Mouse (Mus musculus) heart, adult 2 months (tissue): ENCODE results near the gene Wdhd1. TPM values are rescaled to one million over a fixed set of nuclear protein-coding genes. Genes with fewer than 3 reads are reported as not detected.

Experiments used
- DNase-seq, 2 experiments: peaks; one replicate each; pipeline ENCODE4 v3.0.0; 2021
- H3K27ac ChIP-seq: fragments of 200-600 bp; 2 replicates; pipeline ENCODE4 v1.8.1; 2022
- H3K27me3 ChIP-seq: fragments of 200-500 bp; 2 replicates; pipeline ENCODE4 v1.6.1; 2012; ENCODE audit warnings: mild to moderate bottlenecking, low read length, inconsistent platforms, mixed read lengths; ENCODE audit not compliant: control insufficient read depth, insufficient read depth
- H3K36me3 ChIP-seq: fragments of 200-500 bp; 2 replicates; pipeline ENCODE4 v1.6.1; 2012; ENCODE audit warnings: low read length, inconsistent platforms; ENCODE audit not compliant: control insufficient read depth, insufficient read depth
- H3K4me1 ChIP-seq: fragments of 200-500 bp; 2 replicates; pipeline ENCODE4 v1.6.1; 2011; ENCODE audit warnings: low read length; ENCODE audit not compliant: control insufficient read depth, insufficient read depth
- H3K4me3 ChIP-seq: fragments of 200-600 bp; 2 replicates; pipeline ENCODE4 v1.8.1; 2022
- H3K79me2 ChIP-seq: fragments of 200-500 bp; replicated peaks from 2 replicates; pipeline ENCODE4 v1.6.1; 2012; ENCODE audit warnings: mild to moderate bottlenecking, inconsistent platforms, low read length, moderate library complexity, mixed read lengths; ENCODE audit not compliant: control insufficient read depth, insufficient read depth
- H3K9ac ChIP-seq: fragments of 200-500 bp; 2 replicates; pipeline ENCODE4 v1.6.1; 2012; ENCODE audit warnings: low read depth, mild to moderate bottlenecking, control low read depth, inconsistent platforms, low read length, mixed read lengths
- CTCF ChIP-seq: fragments of 200-600 bp; IDR thresholded peaks from 2 replicates; pipeline ENCODE4 v1.8.1; 2022; ENCODE audit warnings: antibody characterized with exemption, mild to moderate bottlenecking, moderate library complexity
- EP300 ChIP-seq: fragments of 200-500 bp; IDR thresholded peaks from 2 replicates; pipeline ENCODE4 v1.6.1; 2011; ENCODE audit warnings: low read depth, low read length, control low read depth; ENCODE audit not compliant: insufficient read depth
- POLR2A ChIP-seq: fragments of 200-500 bp; IDR thresholded peaks from 2 replicates; pipeline ENCODE4 v1.6.1; 2011; ENCODE audit warnings: mild to moderate bottlenecking, low read depth, low read length, control low read depth; ENCODE audit not compliant: insufficient read depth
- WGBS: fragments of 180-500 bp; shearing (Covaris S2); methylation state at CpG from one replicate; pipeline ENCODE4 v1.1.7; 2018; 5-methylcytosine and 5-hydroxymethylcytosine counted together
- intact Hi-C: fragments of 180-260 bp; cut with DNase I; formaldehyde crosslinking; loops from one replicate; pipeline ENCODE4 v1.15.1; 2025
- polyA plus RNA-seq: library from polyadenylated mRNA; depleted of rRNA; stranded (reverse); fragments of >200 nt; gene quantifications from 2 replicates; pipeline ENCODE4 v1.2.3, GENCODE M21; 2012
- total RNA-seq, 2 experiments: library from RNA; stranded (reverse); gene quantifications; 2 replicates each; pipeline ENCODE4 v1.2.3; 2021

Wdhd1 gene
- total and polyA plus RNA-seq, 3 experiments, result 0.33 to 0.73 (median 0.48) TPM

- Histone ChIP-seq H3K9ac (no peak overlapping the region), H3K36me3 (no peaks in the 10 kb centered on the region), H3K27me3 (no peaks in the 10 kb centered on the region), H3K27ac (no peak overlapping the region), H3K4me3 (no peak overlapping the region), H3K4me1 (no peaks in the 10 kb centered on the region), H3K79me2 (no peaks in the 10 kb centered on the region)
- 80% methylated on average over 2 of the region's 2 CpGs for WGBS
- TF ChIP-seq CTCF (no peak), POLR2A (no peak), EP300 (no peak)
- no peak for DNase-seq
- intact Hi-C loops, result no loop called here
These were observed 60.1 kb downstream of the Wdhd1 start for GRCm38 (mm10) chr14:47216541-47216940.

- no peak for DNase-seq
These were observed 62.3 kb downstream of the Wdhd1 start for GRCm38 (mm10) chr14:47214367-47214766.

GRCm38 (mm10) chr14:47213305-47213704 lies 63.4 kb downstream of the Wdhd1 start:
- Histone ChIP-seq H3K79me2 (no peaks in the 10 kb centered on the region), H3K4me3 (no peak overlapping the region), H3K36me3 (no peaks in the 10 kb centered on the region), H3K27me3 (no peaks in the 10 kb centered on the region), H3K9ac (no peak overlapping the region), H3K4me1 (no peaks in the 10 kb centered on the region), H3K27ac (no peak overlapping the region)
- WGBS, result 75% methylated on average over 4 of the region's 4 CpGs
- TF ChIP-seq POLR2A, result no peak
- TF ChIP-seq EP300, result no peak
- no peak for TF ChIP-seq CTCF
- intact Hi-C loops, result no loop called here
- no peak for DNase-seq

More at GRCm38 (mm10) chr14:47214367-47214766, 62.3 kb downstream of the Wdhd1 start:
- Histone ChIP-seq H3K4me1 (no peaks in the 10 kb centered on the region), H3K27ac (no peak overlapping the region), H3K9ac (no peak overlapping the region), H3K4me3 (no peak overlapping the region), H3K27me3 (no peaks in the 10 kb centered on the region), H3K36me3 (no peaks in the 10 kb centered on the region), H3K79me2 (no peaks in the 10 kb centered on the region)
- TF ChIP-seq POLR2A (no peak), EP300 (no peak), CTCF (no peak)
- 75% methylated on average over 5 of the region's 5 CpGs for WGBS
- intact Hi-C loops, result no loop called here

GRCm38 (mm10) chr14:47209669-47210164 lies 66.9 kb downstream of the Wdhd1 start:
- Histone ChIP-seq H3K4me1 (no peaks in the 10 kb centered on the region), H3K27me3 (no peaks in the 10 kb centered on the region), H3K36me3 (no peaks in the 10 kb centered on the region), H3K79me2 (no peaks in the 10 kb centered on the region), H3K27ac (no peak overlapping the region), H3K4me3 (no peak overlapping the region), H3K9ac (no peak overlapping the region)
- no peak for DNase-seq
- TF ChIP-seq POLR2A (no peak), CTCF (no peak), EP300 (no peak)
- intact Hi-C loops, result no loop called here
- WGBS, result 91% methylated on average over 4 of the region's 4 CpGs

- TF ChIP-seq EP300, result no peak
- TF ChIP-seq POLR2A, result no peak
- TF ChIP-seq CTCF, result no peak
- WGBS, result 89% methylated on average over 12 of the region's 12 CpGs
These were observed 67.8 kb downstream of the Wdhd1 start for GRCm38 (mm10) chr14:47208564-47209493.

GRCm38 (mm10) chr14:47206601-47207000 lies 70.1 kb downstream of the Wdhd1 start:
- 92% methylated on average over 3 of the region's 3 CpGs for WGBS
- DNase-seq, result no peak
- H3K79me2 ChIP-seq, result no peaks in the 10 kb centered on the region
- no peaks in the 10 kb centered on the region for H3K4me1 ChIP-seq
- H3K9ac ChIP-seq, result no peak overlapping the region
- H3K36me3 ChIP-seq, result no peaks in the 10 kb centered on the region
- intact Hi-C loops, result no loop called here
- no peak overlapping the region for H3K27ac ChIP-seq
- no peak overlapping the region for H3K4me3 ChIP-seq
- no peak for TF ChIP-seq CTCF
- no peak for TF ChIP-seq EP300
- TF ChIP-seq POLR2A, result no peak
- H3K27me3 ChIP-seq, result no peaks in the 10 kb centered on the region

More at GRCm38 (mm10) chr14:47208564-47209493, 67.8 kb downstream of the Wdhd1 start:
- Histone ChIP-seq H3K27ac (no peak overlapping the region), H3K4me1 (no peaks in the 10 kb centered on the region), H3K9ac (no peak overlapping the region), H3K27me3 (no peaks in the 10 kb centered on the region), H3K36me3 (no peaks in the 10 kb centered on the region), H3K79me2 (no peaks in the 10 kb centered on the region), H3K4me3 (no peak overlapping the region)
- no peak for DNase-seq
- intact Hi-C loops, result no loop called here
